Mouse (Mus musculus): Measurements from ENCODE around the gene Srgap2.
"Not testable (repeated sequence)": the region's sequence is repeated elsewhere in the genome, so short reads cannot be mapped to it uniquely, and the experiment has no call there.

Srgap2 gene

GRCm38 (mm10) chr1:131278606-131279455, 248.3 kb downstream of the Srgap2 start:
- no peak for DNase-seq

- DNase-seq, result no peak
These were observed 250.3 kb downstream of the Srgap2 start for GRCm38 (mm10) chr1:131276831-131277230.

GRCm38 (mm10) chr1:131275577-131275976, 251.6 kb downstream of the Srgap2 start:
- no peak for DNase-seq

- DNase-seq, result no peak
These were observed 252.2 kb downstream of the Srgap2 start for GRCm38 (mm10) chr1:131274725-131275539.

GRCm38 (mm10) chr1:131269797-131270578, 257.2 kb downstream of the Srgap2 start:
- DNase-seq, result peak; percentile 56

- DNase-seq, result no peak
These were observed 258.4 kb downstream of the Srgap2 start for GRCm38 (mm10) chr1:131268776-131269175.

- no peak for DNase-seq
These were observed 263.2 kb downstream of the Srgap2 start for GRCm38 (mm10) chr1:131263905-131264304.

- peak; percentile 36 for DNase-seq
These were observed 266.9 kb downstream of the Srgap2 start for GRCm38 (mm10) chr1:131260309-131260656.

- DNase-seq, result peak; percentile 22
These were observed 267.4 kb downstream of the Srgap2 start for GRCm38 (mm10) chr1:131259632-131260308.

GRCm38 (mm10) chr1:131257288-131257687, 269.9 kb downstream of the Srgap2 start:
- no peak for DNase-seq

- not testable (repeated sequence) for DNase-seq
These were observed 274.5 kb downstream of the Srgap2 start for GRCm38 (mm10) chr1:131252516-131253250.

GRCm38 (mm10) chr1:131246433-131247395, 280.4 kb downstream of the Srgap2 start:
- peak; percentile 42 for DNase-seq

GRCm38 (mm10) chr1:131245926-131246325, 281.2 kb downstream of the Srgap2 start:
- peak; percentile 36 for DNase-seq

- DNase-seq, result peak; percentile 50
These were observed 281.9 kb downstream of the Srgap2 start, which contains the start of gene Rassf5 for GRCm38 (mm10) chr1:131245089-131245856. Gene Rassf5 (minus strand): TSS chr1:131245258.

- DNase-seq, result no peak
These were observed 282.5 kb downstream of the Srgap2 start for GRCm38 (mm10) chr1:131244536-131245088.

- DNase-seq, result no peak
These were observed 284.2 kb downstream of the Srgap2 start for GRCm38 (mm10) chr1:131242956-131243355.

GRCm38 (mm10) chr1:131239576-131240193, 287.5 kb downstream of the Srgap2 start:
- no peak for DNase-seq

GRCm38 (mm10) chr1:131238931-131239381, 288.2 kb downstream of the Srgap2 start:
- no peak for DNase-seq

- no peak for DNase-seq
These were observed 291.1 kb downstream of the Srgap2 start for GRCm38 (mm10) chr1:131236077-131236476.

All from layer of hippocampus, adult 9-11 months (tissue).